Mouse (Mus musculus) forebrain, embryonic 10.5 days (tissue): ENCODE data around the gene Gpr34. TPM values are rescaled to one million over a fixed set of nuclear protein-coding genes. Genes with fewer than 3 reads are reported as not detected.

Source experiments
- DNase-seq: peaks from one replicate; pipeline ENCODE4 v3.0.0-alpha.2; 2017; ENCODE audit warnings: low spot score; ENCODE audit errors: extremely low spot score
- H3K27ac ChIP-seq: fragments of 300-500 bp; sonication (generic); 2 replicates; pipeline ENCODE4 v1.5.1; 2016; ENCODE audit warnings: mild to moderate bottlenecking
- H3K27me3 ChIP-seq: fragments of 300-500 bp; sonication (generic); 2 replicates; pipeline ENCODE4 v1.6.1; 2016; ENCODE audit warnings: mild to moderate bottlenecking; ENCODE audit not compliant: poor library complexity, severe bottlenecking
- H3K36me3 ChIP-seq: fragments of 300-500 bp; sonication (generic); replicated peaks from 2 replicates; pipeline ENCODE4 v1.6.1; 2016; ENCODE audit warnings: mild to moderate bottlenecking, moderate library complexity
- H3K4me1 ChIP-seq: fragments of 300-500 bp; sonication (generic); 2 replicates; pipeline ENCODE4 v1.6.1; 2016
- H3K4me3 ChIP-seq: fragments of 300-500 bp; sonication (generic); 2 replicates; pipeline ENCODE4 v1.5.1; 2016; ENCODE audit warnings: mild to moderate bottlenecking, moderate library complexity
- H3K9me3 ChIP-seq: fragments of 300-500 bp; sonication (generic); 2 replicates; pipeline ENCODE4 v1.6.1; 2016; ENCODE audit warnings: mild to moderate bottlenecking, moderate library complexity
- WGBS: fragments of 180-500 bp; shearing (Covaris S2); methylation state at CpG from one replicate; pipeline ENCODE4 v1.1.7; 2016; 5-methylcytosine and 5-hydroxymethylcytosine counted together
- polyA plus RNA-seq: library from polyadenylated mRNA; unstranded; fragments of >200 nt; fragmentation: Nextera tagmentation; extraction: Ambion mirVana; gene quantifications from 2 replicates; pipeline ENCODE4 v1.2.1, GENCODE M21; 2016

The Gpr34 gene
- 0.81 and 0.95 TPM in 2 replicates for polyA plus RNA-seq

DNA sequence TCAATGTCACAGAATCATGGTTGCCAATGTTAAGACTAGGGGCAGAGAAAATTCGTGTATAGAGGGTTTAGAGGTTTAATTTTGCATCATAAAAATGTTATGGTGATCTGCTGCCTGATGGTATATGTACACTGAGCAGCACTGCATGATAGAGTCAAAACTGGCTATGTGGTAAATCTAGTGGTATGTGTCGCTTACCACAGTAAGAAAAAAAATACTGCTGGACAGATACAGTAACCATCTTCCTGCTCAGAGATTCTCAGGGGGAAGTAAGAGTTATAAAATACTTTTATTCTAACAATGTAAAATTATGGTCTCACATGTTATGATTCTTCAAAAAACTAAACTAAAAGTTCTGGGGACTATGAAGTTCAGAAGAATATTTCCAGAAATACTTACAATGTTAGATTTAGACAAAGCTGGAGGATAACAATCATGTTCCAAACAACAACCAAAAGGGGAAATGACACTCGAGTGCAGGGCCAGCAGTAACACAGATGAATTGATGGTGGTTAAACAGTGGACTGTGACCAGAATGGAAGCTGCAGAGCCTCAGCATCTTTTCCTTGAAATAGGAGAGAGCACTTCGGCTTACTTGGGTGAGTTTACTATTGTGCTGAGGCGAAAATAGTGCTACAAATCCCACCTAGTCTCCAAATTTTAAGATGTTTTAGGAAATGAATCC, at the start of gene Gpr34:
Gene Gpr34 (plus strand): TSS at position 491 of the 685 bp plus-strand sequence.
- H3K27ac ChIP-seq = no peak within 1 kb of the TSS
- H3K9me3 ChIP-seq = no peaks in the 10 kb centered on the region
- WGBS = 78% methylated on average over 5 of the region's 5 CpGs
- H3K4me3 ChIP-seq = no peak within 1 kb of the TSS
- peaks cover 9% of the 10 kb centered on the region for H3K27me3 ChIP-seq
- no peaks in the 10 kb centered on the region for H3K36me3 ChIP-seq
- H3K4me1 ChIP-seq = no peaks in the 10 kb centered on the region
- no peak for DNase-seq

DNA sequence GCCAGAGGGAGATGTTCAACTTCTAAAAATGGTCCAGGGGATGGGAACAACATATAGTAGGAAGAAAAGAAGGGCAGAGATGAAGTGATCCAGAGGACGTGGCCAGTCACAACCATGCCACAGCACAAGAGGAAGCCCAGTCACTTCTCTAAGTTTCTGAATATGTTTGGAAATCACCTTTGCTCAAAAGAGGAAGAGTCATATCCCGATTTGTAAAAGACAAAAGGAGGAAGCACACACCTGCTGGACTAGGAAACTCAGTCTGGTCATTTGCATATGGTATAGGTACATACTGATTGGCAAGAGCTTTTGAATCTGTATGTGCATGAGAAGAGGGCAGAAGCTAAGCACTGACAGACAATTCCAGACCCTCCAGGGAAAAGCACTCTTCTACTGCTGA, 32.5 kb upstream of the Gpr34 start:
- no peak overlapping the region for H3K4me3 ChIP-seq
- no peak overlapping the region for H3K27ac ChIP-seq
- H3K4me1 ChIP-seq = no peaks in the 10 kb centered on the region
- H3K36me3 ChIP-seq = no peaks in the 10 kb centered on the region
- H3K9me3 ChIP-seq = no peaks in the 10 kb centered on the region
- WGBS = 82% methylated on average over 2 of the region's 2 CpGs
- peaks cover 21% of the 10 kb centered on the region for H3K27me3 ChIP-seq
- DNase-seq = no peak

DNA sequence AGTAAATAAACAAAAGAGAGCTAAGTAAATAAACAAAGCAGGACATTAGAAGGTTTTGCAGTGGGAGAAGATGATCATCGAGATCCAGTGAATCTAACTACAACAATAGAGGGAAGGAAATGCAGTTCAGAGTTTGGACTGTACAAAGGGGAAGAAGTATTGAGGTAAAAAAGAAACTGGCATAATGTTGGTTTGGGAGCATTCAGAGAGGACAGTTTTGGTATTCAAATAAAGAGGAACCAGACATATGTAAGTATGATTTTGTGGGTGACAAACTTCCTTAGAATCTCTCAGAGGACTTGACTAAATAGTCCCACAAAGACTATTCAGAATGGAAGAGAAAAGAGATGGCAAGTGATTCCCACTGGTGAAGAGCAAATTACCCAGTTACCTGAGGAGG, 31.9 kb upstream of the Gpr34 start:
- 83% methylated on average over 1 of the region's 1 CpGs for WGBS
- H3K36me3 ChIP-seq = no peaks in the 10 kb centered on the region
- H3K9me3 ChIP-seq = no peaks in the 10 kb centered on the region
- no peaks in the 10 kb centered on the region for H3K4me1 ChIP-seq
- no peak for DNase-seq
- H3K27ac ChIP-seq = no peak overlapping the region
- no peak overlapping the region for H3K4me3 ChIP-seq
- peaks cover 20% of the 10 kb centered on the region for H3K27me3 ChIP-seq

DNA sequence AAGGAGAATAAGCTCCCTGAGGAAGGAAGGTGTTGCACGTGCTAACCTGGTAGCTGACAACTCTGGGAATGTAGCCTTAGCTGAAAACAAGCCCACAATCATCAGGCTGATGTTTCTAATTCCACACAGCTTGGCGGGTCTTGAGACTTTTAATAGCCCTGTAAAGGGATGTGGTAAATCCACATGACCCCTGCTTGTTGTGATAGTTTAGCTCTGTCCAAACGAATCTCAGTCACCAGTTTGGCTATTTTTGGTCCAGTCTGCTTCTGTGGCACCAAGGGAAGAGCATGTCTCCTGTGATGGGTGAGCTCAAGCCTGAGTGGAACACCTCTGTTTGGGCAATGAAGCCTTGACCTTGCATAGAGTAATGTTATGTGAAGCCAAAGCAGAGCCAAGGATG, 25.1 kb upstream of the Gpr34 start:
- no peak for DNase-seq
- H3K36me3 ChIP-seq = no peaks in the 10 kb centered on the region; the same call in 1 of the 2 replicates
- no peak overlapping the region for H3K4me3 ChIP-seq
- peaks cover 16% of the 10 kb centered on the region; the same call in 1 of the 2 replicates for H3K27me3 ChIP-seq
- no peak overlapping the region for H3K27ac ChIP-seq
- no peaks in the 10 kb centered on the region for H3K9me3 ChIP-seq
- H3K4me1 ChIP-seq = no peaks in the 10 kb centered on the region
- 77% methylated on average over 3 of the region's 3 CpGs for WGBS

DNA sequence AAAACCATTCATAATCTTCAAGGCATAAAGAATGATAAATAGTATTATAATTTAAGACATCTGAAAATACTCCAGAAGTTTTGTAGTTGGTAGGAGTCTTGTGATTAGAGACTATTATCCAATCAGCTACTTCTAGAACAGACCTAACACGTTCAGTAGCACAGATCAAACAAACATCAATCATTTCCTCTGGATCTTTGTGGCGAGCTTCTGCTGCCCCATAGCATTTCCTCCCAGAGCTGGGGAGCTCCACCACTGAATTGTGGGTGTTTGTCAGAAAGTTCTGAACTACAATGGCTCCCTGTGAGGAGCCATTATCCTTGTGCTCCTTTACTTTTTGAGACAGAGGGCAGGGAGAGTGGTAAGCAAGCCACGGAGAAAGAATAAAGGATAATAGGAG, 24.1 kb upstream of the Gpr34 start:
- no peaks in the 10 kb centered on the region for H3K9me3 ChIP-seq
- WGBS = 72% methylated on average over 3 of the region's 3 CpGs
- no peaks in the 10 kb centered on the region; the same call in 1 of the 2 replicates for H3K36me3 ChIP-seq
- no peaks in the 10 kb centered on the region for H3K4me1 ChIP-seq
- no peak overlapping the region for H3K4me3 ChIP-seq
- no peak overlapping the region for H3K27ac ChIP-seq
- peaks cover 16% of the 10 kb centered on the region; the same call in 1 of the 2 replicates for H3K27me3 ChIP-seq
- no peak for DNase-seq

DNA sequence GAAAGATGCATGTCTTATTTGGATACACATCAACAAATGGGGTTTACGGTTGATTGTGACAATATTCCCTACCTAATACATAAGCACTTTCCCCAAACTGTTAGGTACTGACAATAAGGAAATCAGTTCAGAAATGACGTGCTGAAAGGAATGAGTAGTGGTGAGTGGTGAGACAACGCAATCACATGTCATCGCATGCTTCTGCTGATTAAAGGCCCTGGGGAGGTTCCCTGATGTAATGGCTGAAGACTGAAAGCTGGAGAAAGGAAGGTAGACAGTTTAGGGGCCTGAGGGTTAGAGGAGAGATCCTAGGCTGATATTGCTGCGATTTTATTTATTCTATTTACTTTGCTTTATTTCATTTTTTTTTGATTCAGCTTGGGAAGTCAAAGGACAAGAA, 20.8 kb upstream of the Gpr34 start:
- H3K27ac ChIP-seq = no peak overlapping the region
- peaks cover 11% of the 10 kb centered on the region; the same call in 1 of the 2 replicates for H3K36me3 ChIP-seq
- DNase-seq = no peak
- H3K27me3 ChIP-seq = peaks cover 22% of the 10 kb centered on the region
- H3K4me1 ChIP-seq = no peaks in the 10 kb centered on the region
- no peak overlapping the region for H3K4me3 ChIP-seq
- H3K9me3 ChIP-seq = no peaks in the 10 kb centered on the region
- 96% methylated on average over 5 of the region's 5 CpGs for WGBS

DNA sequence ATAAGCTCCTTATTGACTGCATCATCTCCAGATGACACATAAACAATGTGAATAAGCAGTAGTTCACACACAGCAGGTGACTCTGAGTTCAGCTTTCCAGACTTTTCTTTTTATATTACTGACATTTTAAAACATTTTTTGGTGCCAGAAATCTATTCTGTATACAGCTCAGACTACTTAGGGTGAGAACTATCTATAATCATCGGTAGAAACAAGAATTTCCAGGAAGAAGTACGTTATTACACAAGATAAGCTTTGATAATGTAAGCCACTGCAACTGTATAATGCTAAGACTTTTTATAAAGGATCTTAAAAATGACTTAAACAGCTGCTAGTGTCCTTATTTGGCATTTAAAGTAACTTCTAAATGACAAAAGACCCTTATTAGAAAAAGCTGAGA, 19.8 kb upstream of the Gpr34 start:
- H3K9me3 ChIP-seq = no peaks in the 10 kb centered on the region
- peaks cover 11% of the 10 kb centered on the region; the same call in 1 of the 2 replicates for H3K36me3 ChIP-seq
- no peak overlapping the region for H3K27ac ChIP-seq
- 90% methylated on average over 2 of the region's 2 CpGs for WGBS
- no peak for DNase-seq
- no peak overlapping the region for H3K4me3 ChIP-seq
- peaks cover 20% of the 10 kb centered on the region for H3K27me3 ChIP-seq
- no peaks in the 10 kb centered on the region for H3K4me1 ChIP-seq

DNA sequence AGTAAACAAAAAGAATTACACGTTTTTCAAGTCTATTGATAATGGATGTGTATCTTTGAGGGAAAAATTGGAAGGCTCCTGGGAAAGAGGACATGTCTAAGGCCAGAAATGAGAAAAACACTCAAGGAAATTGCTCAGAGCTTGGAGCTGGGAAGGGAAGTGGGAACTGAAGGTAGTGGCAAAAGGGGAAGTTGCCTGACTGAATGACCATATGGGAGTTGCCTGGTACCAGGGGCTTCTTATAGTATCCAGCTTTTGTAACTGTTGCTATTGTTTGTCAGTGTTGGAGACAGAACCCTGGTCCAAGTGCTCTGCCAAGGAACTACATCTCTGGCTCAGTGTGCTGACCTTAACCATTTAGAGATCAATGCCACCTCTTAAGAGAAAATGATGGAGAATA, 15.2 kb upstream of the Gpr34 start:
- H3K9me3 ChIP-seq = no peaks in the 10 kb centered on the region
- no peaks in the 10 kb centered on the region for H3K4me1 ChIP-seq
- 66% methylated on average over 1 of the region's 1 CpGs for WGBS
- no peak for DNase-seq
- H3K27me3 ChIP-seq = peaks cover 44% of the 10 kb centered on the region
- H3K36me3 ChIP-seq = peaks cover 11% of the 10 kb centered on the region; the same call in 1 of the 2 replicates
- H3K27ac ChIP-seq = no peak overlapping the region
- no peak overlapping the region for H3K4me3 ChIP-seq

DNA sequence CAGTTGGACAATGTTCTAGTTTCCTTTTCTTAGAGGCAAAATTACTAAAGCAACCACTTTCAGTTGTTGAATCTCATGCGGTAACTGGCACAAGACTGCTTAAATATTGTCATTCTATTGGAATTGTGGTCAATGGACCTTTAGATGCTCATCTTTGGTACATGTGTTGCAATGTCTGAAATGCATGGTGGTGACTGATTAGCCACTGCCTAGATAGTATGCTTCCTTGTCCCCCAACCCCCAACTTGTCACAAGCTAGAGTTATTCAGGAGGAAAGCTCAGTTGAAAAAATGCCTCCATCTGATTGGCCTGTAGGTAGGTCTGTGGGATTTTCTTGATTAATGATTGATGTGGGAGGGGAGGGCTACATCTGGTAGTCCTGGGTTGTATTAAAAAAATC, 14.6 kb upstream of the Gpr34 start:
- 91% methylated on average over 1 of the region's 1 CpGs for WGBS

DNA sequence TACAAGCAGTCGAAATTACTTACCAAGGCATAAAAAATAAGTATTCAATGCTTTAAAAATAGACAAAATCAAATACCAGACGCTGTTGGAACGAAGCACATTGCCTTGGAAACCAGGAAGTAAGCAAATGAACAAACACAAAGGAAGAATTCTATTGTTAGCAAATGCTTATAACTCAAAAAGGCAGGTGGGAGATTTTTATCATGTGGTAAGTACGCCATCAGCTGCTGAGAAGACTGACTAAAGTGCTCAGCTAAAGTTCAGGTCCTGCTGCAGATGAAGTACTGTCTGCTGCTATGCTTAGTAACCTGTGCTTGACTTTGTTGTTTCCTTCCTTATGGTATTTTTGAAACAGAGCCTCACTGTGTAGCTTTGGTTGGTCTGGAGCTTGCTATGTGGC, 13.4 kb upstream of the Gpr34 start:
- Histone ChIP-seq H3K9me3 (no peaks in the 10 kb centered on the region), H3K4me3 (no peak overlapping the region)
- 88% methylated on average over 4 of the region's 4 CpGs for WGBS

More for the DNA sequence above, 14.6 kb upstream of the Gpr34 start:
- Histone ChIP-seq H3K9me3 (no peaks in the 10 kb centered on the region), H3K27me3 (peaks cover 44% of the 10 kb centered on the region), H3K4me3 (no peak overlapping the region), H3K4me1 (no peaks in the 10 kb centered on the region), H3K36me3 (peaks cover 11% of the 10 kb centered on the region; the same call in 1 of the 2 replicates), H3K27ac (no peak overlapping the region)
- DNase-seq = no peak

DNA sequence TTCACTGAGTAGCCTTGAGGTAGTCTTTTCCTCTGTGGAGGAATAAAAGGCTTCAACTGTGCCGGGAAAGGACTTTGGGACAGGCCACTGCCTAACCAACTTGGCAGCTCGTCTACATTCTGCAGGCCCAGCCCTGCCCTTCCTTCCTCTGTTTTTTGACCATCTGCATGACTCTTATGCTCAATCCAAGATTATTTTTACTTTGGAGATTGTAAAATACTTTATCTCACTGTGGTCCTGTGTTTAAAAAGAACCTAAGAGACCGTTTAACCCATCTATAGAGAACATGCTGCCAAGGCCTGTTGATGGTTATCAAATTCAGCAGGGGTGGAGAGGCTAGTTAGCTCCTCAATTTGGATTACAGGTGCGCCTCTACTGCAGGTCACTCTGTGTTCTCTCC, 10.4 kb upstream of the Gpr34 start:
- 95% methylated on average over 4 of the region's 4 CpGs for WGBS
- no peak for DNase-seq
- Histone ChIP-seq H3K27me3 (peaks cover 49% of the 10 kb centered on the region), H3K9me3 (no peaks in the 10 kb centered on the region), H3K4me3 (no peak overlapping the region), H3K36me3 (no peaks in the 10 kb centered on the region), H3K27ac (no peak overlapping the region), H3K4me1 (no peaks in the 10 kb centered on the region)

More for the DNA sequence above, 13.4 kb upstream of the Gpr34 start:
- no peak for DNase-seq
- Histone ChIP-seq H3K4me1 (no peaks in the 10 kb centered on the region), H3K27me3 (peaks cover 47% of the 10 kb centered on the region), H3K36me3 (peaks cover 5% of the 10 kb centered on the region; the same call in 1 of the 2 replicates), H3K27ac (no peak overlapping the region)

DNA sequence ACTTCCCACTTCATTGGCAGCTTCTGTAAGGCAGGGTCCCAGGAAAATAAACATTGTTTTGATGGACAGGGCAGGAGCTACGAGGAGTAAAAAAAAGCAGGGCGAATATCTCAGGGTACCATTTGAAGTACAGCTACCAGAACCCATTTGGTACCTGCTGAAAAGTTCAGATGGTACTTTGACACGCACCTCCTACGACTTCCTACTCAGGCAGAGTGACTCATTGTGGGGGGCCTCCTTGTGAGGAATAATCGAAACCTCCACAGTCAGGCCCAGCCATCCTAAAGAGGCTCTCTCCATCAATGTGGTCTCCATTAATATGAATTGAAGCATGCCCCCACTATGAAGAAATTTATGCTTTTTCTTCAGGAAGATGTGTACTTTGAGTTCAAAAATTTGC, 9.2 kb upstream of the Gpr34 start:
- peaks cover 44% of the 10 kb centered on the region for H3K27me3 ChIP-seq
- H3K4me1 ChIP-seq = no peaks in the 10 kb centered on the region
- no peak overlapping the region for H3K4me3 ChIP-seq
- no peak for DNase-seq
- H3K9me3 ChIP-seq = no peaks in the 10 kb centered on the region
- H3K27ac ChIP-seq = no peak overlapping the region
- no peaks in the 10 kb centered on the region for H3K36me3 ChIP-seq
- WGBS = 88% methylated on average over 5 of the region's 5 CpGs

DNA sequence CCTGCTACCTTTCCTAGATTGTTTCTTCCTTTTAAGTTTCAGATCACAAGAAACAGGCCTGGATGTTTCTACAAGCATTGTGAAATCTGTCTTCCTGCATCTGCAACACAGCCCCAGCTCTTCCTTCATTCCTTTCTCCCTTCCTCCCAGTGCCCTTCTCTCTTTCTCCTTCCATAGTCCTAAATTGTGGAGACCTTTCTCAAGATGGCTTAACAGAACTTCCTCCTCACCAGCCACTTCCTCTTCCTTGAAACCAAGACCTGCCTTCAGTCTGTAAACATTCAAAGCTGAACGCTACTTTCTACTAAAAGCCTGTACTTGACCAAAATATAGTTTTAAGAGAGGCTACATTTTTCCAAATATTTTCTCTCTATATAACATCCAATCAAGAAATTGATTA, 4.5 kb downstream of the Gpr34 start:
- no peaks in the 10 kb centered on the region for H3K27me3 ChIP-seq
- WGBS = 87% methylated on average over 1 of the region's 1 CpGs
- no peak for DNase-seq
- H3K4me3 ChIP-seq = no peak overlapping the region
- H3K27ac ChIP-seq = no peak overlapping the region
- no peaks in the 10 kb centered on the region for H3K9me3 ChIP-seq
- H3K36me3 ChIP-seq = no peaks in the 10 kb centered on the region
- H3K4me1 ChIP-seq = no peaks in the 10 kb centered on the region
